Mouse (Mus musculus): ENCODE data around the gene Slc25a53. TPM values are rescaled to one million over a fixed set of nuclear protein-coding genes. Genes with fewer than 3 reads are reported as not detected.

Gene Slc25a53
- 11.3 and 12.9 TPM in 2 replicates for polyA plus RNA-seq (2015; fragmentation: Nextera tagmentation; extraction: Ambion mirVana)

GRCm38 (mm10) chrX:137038000-137038483, at the start of gene Slc25a53:
Gene Slc25a53 (minus strand): TSS chrX:137038302.
- no peaks in the 10 kb centered on the region for H3K36me3 ChIP-seq (ENCODE audit: insufficient read depth, low read length)
- peak within 1 kb of the TSS; percentile 81 for H3K27ac ChIP-seq (ENCODE audit: low read length)
- peak within 1 kb of the TSS; percentile 59 for H3K4me2 ChIP-seq (replicated peaks; ENCODE audit: low read depth, low read length)
- H3K27me3 ChIP-seq (ENCODE audit: insufficient read depth, low read length), result no peaks in the 10 kb centered on the region; the same call in 1 of the 2 replicates
- peak; percentile 97 for ATAC-seq (ENCODE audit: low FRiP score, low TSS enrichment)
- peak within 1 kb of the TSS; percentile 60 for H3K4me3 ChIP-seq (ENCODE audit: low read length)
- peaks cover 5% of the 10 kb centered on the region; the same call in 1 of the 2 replicates for H3K4me1 ChIP-seq (ENCODE audit: insufficient read depth, low read length)
- no peaks in the 10 kb centered on the region for H3K9me3 ChIP-seq (ENCODE audit: low read length)
- WGBS, result 27% methylated on average over 31 of the region's 31 CpGs
- H3K9ac ChIP-seq (replicated peaks; ENCODE audit: low read length), result peak within 1 kb of the TSS; percentile 73

DNA sequence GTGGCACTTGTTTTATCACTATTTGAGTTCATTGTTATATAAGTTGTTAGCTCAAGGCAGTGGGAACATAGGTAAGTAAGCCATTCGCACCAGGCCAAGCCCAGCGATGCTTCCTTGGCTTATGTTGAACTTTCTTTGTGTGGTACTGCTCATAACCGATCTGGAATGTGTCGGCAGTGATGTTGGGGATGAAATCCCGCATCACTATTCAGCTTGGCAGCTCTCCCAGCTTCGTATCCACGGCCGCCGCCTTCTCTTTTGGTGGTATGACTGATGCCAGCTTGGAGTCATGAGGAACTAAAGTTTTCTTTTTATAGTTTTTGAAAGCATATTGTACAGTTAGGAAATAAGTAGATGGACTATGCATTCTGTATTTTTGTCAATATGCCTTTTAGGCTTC, 25.1 kb upstream of the Slc25a53 start:
- Histone ChIP-seq H3K4me1 (ENCODE audit: insufficient read depth, low read length) (no peaks in the 10 kb centered on the region), H3K9ac (replicated peaks; ENCODE audit: low read length) (no peak overlapping the region), H3K36me3 (ENCODE audit: insufficient read depth, low read length) (no peaks in the 10 kb centered on the region), H3K27me3 (ENCODE audit: insufficient read depth, low read length) (no peaks in the 10 kb centered on the region), H3K9me3 (ENCODE audit: low read length) (no peaks in the 10 kb centered on the region), H3K27ac (ENCODE audit: low read length) (no peak overlapping the region), H3K4me3 (ENCODE audit: low read length) (no peak overlapping the region), H3K4me2 (replicated peaks; ENCODE audit: low read depth, low read length) (no peak overlapping the region)
- no peak for ATAC-seq (ENCODE audit: low FRiP score, low TSS enrichment)
- WGBS, result 90% methylated on average over 9 of the region's 9 CpGs

DNA sequence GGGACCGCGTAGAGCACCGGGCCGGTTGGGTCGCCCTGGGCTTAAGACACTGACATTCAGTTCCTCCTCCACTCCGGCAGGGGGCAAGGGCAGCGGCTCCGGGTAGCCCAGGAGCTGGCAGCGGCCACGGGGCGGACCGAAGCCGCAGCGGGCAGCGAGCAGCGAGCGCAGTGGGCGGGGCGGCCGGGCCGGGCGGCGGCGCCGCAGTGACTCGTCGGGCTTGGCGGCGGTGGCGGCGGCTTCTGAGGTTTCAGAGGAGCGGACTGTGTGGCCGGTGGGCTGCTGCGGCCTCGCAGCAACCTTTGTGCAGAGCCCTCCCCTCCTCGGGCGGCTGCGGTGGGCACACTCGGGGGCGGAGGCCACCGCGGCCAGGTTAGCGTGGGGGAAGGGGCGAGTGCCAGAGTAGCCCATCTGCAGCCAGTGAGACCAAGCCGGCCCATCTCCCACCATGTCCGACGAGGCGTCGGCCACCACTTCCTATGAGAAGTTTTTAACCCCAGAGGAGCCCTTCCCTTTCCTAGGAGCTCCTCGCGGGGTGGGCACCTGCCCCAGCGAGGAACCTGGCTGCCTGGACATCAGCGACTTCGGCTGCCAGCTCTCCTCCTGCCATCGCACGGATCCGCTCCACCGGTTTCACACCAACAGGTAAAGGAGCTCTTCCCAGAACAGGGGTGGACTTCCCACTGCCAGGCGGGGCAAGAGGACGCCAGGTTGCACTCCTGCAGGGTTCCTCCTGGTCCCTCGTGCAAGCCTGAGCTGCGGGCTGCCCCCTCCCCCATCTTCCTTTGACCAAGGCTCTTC, 11.5 kb upstream of the Slc25a53 start, which contains the start of gene Fam199x:
Gene Fam199x, plus strand, starts transcription at position 170 of the 801 bp plus-strand sequence.
- Histone ChIP-seq H3K27ac (ENCODE audit: low read length) (peak within 1 kb of the TSS; percentile 82), H3K9me3 (ENCODE audit: low read length) (no peaks in the 10 kb centered on the region), H3K27me3 (ENCODE audit: insufficient read depth, low read length) (peaks cover 10% of the 10 kb centered on the region; the same call in 1 of the 2 replicates), H3K9ac (replicated peaks; ENCODE audit: low read length) (peak within 1 kb of the TSS; percentile 74), H3K4me3 (ENCODE audit: low read length) (peak within 1 kb of the TSS; percentile 67), H3K4me2 (replicated peaks; ENCODE audit: low read depth, low read length) (peak within 1 kb of the TSS; percentile 58), H3K4me1 (ENCODE audit: insufficient read depth, low read length) (0 out of 2 replicates have a peak, but pooled peaks cover 4% of the 10 kb centered on the region), H3K36me3 (ENCODE audit: insufficient read depth, low read length) (no peaks in the 10 kb centered on the region)
- ATAC-seq (ENCODE audit: low FRiP score, low TSS enrichment), result peak; percentile 98
- WGBS, result 17% methylated on average over 55 of the region's 62 CpGs

- Histone ChIP-seq H3K9me3 (ENCODE audit: low read length) (no peaks in the 10 kb centered on the region), H3K36me3 (ENCODE audit: insufficient read depth, low read length) (no peaks in the 10 kb centered on the region), H3K27me3 (ENCODE audit: insufficient read depth, low read length) (peaks cover 10% of the 10 kb centered on the region; the same call in 1 of the 2 replicates), H3K4me1 (ENCODE audit: insufficient read depth, low read length) (0 out of 2 replicates have a peak, but pooled peaks cover 4% of the 10 kb centered on the region), H3K4me2 (replicated peaks; ENCODE audit: low read depth, low read length) (peak overlapping the region; percentile 58), H3K9ac (replicated peaks; ENCODE audit: low read length) (peak overlapping the region; percentile 74), H3K4me3 (ENCODE audit: low read length) (peak overlapping the region; percentile 67), H3K27ac (ENCODE audit: low read length) (no peak overlapping the region)
- ATAC-seq (ENCODE audit: low FRiP score, low TSS enrichment), result no peak; the same call in 1 of the 2 replicates
- 25% methylated on average over 10 of the region's 11 CpGs for WGBS
Observed at GRCm38 (mm10) chrX:137049060-137049424, 10.9 kb upstream of the Slc25a53 start.

DNA sequence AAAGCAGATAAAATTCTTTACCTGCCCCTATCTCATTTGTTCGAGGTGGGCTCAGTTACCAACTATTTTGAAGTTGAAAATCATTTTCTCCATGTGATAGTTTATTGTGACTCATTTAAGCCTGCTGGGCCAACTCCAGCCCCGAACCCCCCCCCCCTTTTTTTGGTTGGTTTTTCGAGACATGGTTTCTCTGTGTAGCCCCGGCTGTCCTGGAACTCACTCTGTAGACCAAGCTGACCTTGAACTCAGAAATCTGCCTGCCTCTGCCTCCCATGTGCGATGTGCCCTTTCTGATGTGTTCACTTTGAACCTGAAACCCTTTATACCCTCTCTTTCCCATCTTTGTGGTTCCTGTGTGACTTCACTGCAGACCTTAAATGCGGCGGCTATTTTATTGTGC, 400 bp upstream of the Slc25a53 start:
- H3K9ac ChIP-seq (replicated peaks; ENCODE audit: low read length), result peak overlapping the region; percentile 73
- H3K9me3 ChIP-seq (ENCODE audit: low read length), result no peaks in the 10 kb centered on the region
- ATAC-seq (ENCODE audit: low FRiP score, low TSS enrichment), result peak; percentile 41; the same call in 1 of the 2 replicates
- 43% methylated on average over 6 of the region's 7 CpGs for WGBS
- H3K36me3 ChIP-seq (ENCODE audit: insufficient read depth, low read length), result no peaks in the 10 kb centered on the region
- H3K4me3 ChIP-seq (ENCODE audit: low read length), result peak overlapping the region; percentile 60
- peaks cover 5% of the 10 kb centered on the region; the same call in 1 of the 2 replicates for H3K4me1 ChIP-seq (ENCODE audit: insufficient read depth, low read length)
- H3K27ac ChIP-seq (ENCODE audit: low read length), result peak overlapping the region; percentile 81; the same call in 1 of the 2 replicates
- H3K4me2 ChIP-seq (replicated peaks; ENCODE audit: low read depth, low read length), result peak overlapping the region; percentile 52
- H3K27me3 ChIP-seq (ENCODE audit: insufficient read depth, low read length), result no peaks in the 10 kb centered on the region; the same call in 1 of the 2 replicates

DNA sequence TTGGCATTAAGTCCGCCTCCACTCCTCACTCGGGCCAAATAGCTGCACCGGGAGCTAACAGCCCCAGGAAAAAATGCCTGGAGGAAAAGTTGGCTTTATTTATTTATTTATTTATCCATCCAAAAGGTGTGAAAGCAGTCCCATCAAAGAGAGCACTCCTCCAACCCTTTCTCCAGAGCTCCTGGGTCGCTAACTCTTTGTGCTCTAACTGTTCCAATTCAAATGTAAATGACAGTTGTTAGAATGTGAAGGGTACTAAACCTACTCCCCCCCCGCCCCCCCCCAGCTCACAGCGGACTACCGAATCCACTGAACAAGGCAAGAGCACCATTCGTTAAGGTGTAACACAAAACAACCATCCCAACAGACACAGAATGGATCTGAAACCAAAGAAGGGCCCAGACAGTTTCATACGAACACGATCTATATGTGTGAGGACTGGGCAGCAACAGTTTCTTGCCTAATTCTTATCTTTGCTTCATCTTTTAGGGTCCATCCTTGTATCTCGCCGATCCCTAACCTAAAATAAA, 567 bp downstream of the Slc25a53 start:
- no peak for ATAC-seq (ENCODE audit: low FRiP score, low TSS enrichment)
- WGBS, result 23% methylated on average over 12 of the region's 12 CpGs
- peak overlapping the region; percentile 81 for H3K27ac ChIP-seq (ENCODE audit: low read length)

DNA sequence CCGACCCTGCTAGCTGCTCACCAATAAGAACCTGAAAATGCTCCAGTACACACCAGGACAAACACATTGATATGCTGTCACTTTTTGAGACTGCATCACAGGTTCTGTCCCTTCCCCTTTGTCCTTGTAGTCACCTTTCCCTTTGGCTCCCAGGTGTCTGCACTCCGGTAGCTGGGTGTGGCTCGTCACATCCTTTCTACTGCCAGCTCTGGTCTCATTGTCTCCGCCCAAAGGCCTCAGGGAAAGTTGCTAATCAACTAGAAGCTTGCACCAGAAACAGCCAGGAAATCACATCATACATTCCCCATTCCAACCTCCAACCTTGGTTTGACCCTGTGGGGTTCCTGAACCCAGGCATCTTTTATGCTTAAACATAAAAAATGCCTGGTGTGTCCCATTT, 3.8 kb downstream of the Slc25a53 start:
- no peaks in the 10 kb centered on the region for H3K9me3 ChIP-seq (ENCODE audit: low read length)
- H3K9ac ChIP-seq (replicated peaks; ENCODE audit: low read length), result no peak overlapping the region
- H3K27ac ChIP-seq (ENCODE audit: low read length), result no peak overlapping the region
- peaks cover 3% of the 10 kb centered on the region; the same call in 1 of the 2 replicates for H3K27me3 ChIP-seq (ENCODE audit: insufficient read depth, low read length)
- no peaks in the 10 kb centered on the region for H3K36me3 ChIP-seq (ENCODE audit: insufficient read depth, low read length)
- H3K4me1 ChIP-seq (ENCODE audit: insufficient read depth, low read length), result peaks cover 5% of the 10 kb centered on the region; the same call in 1 of the 2 replicates
- no peak overlapping the region for H3K4me2 ChIP-seq (replicated peaks; ENCODE audit: low read depth, low read length)
- H3K4me3 ChIP-seq (ENCODE audit: low read length), result no peak overlapping the region
- WGBS, result 70% methylated on average over 4 of the region's 4 CpGs
- no peak for ATAC-seq (ENCODE audit: low FRiP score, low TSS enrichment)

More for the DNA sequence above, 567 bp downstream of the Slc25a53 start:
- H3K4me1 ChIP-seq (ENCODE audit: insufficient read depth, low read length), result peaks cover 5% of the 10 kb centered on the region; the same call in 1 of the 2 replicates
- no peaks in the 10 kb centered on the region for H3K9me3 ChIP-seq (ENCODE audit: low read length)
- H3K36me3 ChIP-seq (ENCODE audit: insufficient read depth, low read length), result no peaks in the 10 kb centered on the region
- H3K9ac ChIP-seq (replicated peaks; ENCODE audit: low read length), result peak overlapping the region; percentile 73
- H3K27me3 ChIP-seq (ENCODE audit: insufficient read depth, low read length), result no peaks in the 10 kb centered on the region; the same call in 1 of the 2 replicates
- peak overlapping the region; percentile 59 for H3K4me2 ChIP-seq (replicated peaks; ENCODE audit: low read depth, low read length)
- H3K4me3 ChIP-seq (ENCODE audit: low read length), result peak overlapping the region; percentile 60

DNA sequence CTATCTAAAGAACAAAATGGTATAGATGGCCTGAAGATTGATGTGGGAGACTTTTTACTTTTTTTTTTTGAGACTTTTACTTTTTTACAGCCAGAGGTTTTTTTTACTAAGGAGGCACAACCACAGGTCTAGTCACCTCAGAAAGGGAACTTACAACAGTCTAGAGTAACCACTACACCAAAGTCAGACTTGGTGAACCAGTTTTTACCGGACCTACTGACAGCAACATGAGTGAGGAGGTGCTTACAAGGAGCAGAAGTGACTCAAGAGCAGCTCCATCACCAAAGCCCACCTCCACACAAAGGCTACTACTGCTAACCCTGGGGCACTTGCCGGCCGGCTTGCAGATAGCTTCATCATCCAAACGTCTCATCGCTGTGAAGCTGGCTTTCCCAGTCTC, 6.4 kb downstream of the Slc25a53 start:
- Histone ChIP-seq H3K4me1 (ENCODE audit: insufficient read depth, low read length) (peaks cover 1% of the 10 kb centered on the region; the same call in 1 of the 2 replicates), H3K9ac (replicated peaks; ENCODE audit: low read length) (no peak overlapping the region), H3K9me3 (ENCODE audit: low read length) (no peaks in the 10 kb centered on the region), H3K27ac (ENCODE audit: low read length) (no peak overlapping the region), H3K4me3 (ENCODE audit: low read length) (no peak overlapping the region), H3K4me2 (replicated peaks; ENCODE audit: low read depth, low read length) (no peak overlapping the region), H3K36me3 (ENCODE audit: insufficient read depth, low read length) (no peaks in the 10 kb centered on the region), H3K27me3 (ENCODE audit: insufficient read depth, low read length) (peaks cover 3% of the 10 kb centered on the region; the same call in 1 of the 2 replicates)
- WGBS, result 92% methylated on average over 5 of the region's 5 CpGs
- ATAC-seq (ENCODE audit: low FRiP score, low TSS enrichment), result no peak

DNA sequence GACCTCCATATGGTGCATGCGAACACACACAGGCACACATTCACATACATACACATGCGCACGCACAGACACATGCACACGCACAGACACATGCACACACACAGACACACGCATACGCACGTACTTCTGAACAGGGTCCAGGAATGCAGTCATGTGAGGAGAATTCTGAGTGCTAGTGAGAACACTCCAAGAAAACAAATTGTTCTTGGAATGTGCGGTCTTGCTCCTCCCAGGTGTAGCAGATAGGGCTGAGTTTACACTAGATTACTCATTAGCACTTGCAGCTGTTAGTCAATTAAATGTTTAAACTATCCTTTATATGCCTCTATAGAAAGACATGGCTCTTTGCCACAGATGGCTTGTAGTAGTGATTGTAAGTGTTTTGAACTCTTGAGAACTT, 7.2 kb downstream of the Slc25a53 start:
- H3K4me1 ChIP-seq (ENCODE audit: insufficient read depth, low read length), result no peaks in the 10 kb centered on the region
- no peak overlapping the region for H3K4me2 ChIP-seq (replicated peaks; ENCODE audit: low read depth, low read length)
- no peak overlapping the region for H3K9ac ChIP-seq (replicated peaks; ENCODE audit: low read length)
- H3K36me3 ChIP-seq (ENCODE audit: insufficient read depth, low read length), result no peaks in the 10 kb centered on the region
- H3K4me3 ChIP-seq (ENCODE audit: low read length), result no peak overlapping the region
- no peak overlapping the region for H3K27ac ChIP-seq (ENCODE audit: low read length)
- H3K9me3 ChIP-seq (ENCODE audit: low read length), result no peaks in the 10 kb centered on the region
- peak; percentile 31; the same call in 1 of the 2 replicates for ATAC-seq (ENCODE audit: low FRiP score, low TSS enrichment)
- H3K27me3 ChIP-seq (ENCODE audit: insufficient read depth, low read length), result peaks cover 3% of the 10 kb centered on the region; the same call in 1 of the 2 replicates
- WGBS, result 92% methylated on average over 8 of the region's 8 CpGs
